18 mouse cellular contexts compared by ENCODE assay signal in genomic region chr9:98864571-98864970, GRCm38 (mm10). TPM values are rescaled to one million over a fixed set of nuclear protein-coding genes. Genes with fewer than 3 reads are reported as not detected.
A peak's percentile ranks its signal among the peaks of the same experiment; 100 is the strongest.
DNase-seq lines count a peak whose midpoint lies in the region; ATAC-seq and TF ChIP-seq lines count a peak whose summit lies in the region.
"Had no signal": no experiment of that assay in that cellular context is flagged by ENCODE, and none has a peak within 500 bp of the region (broad histone marks: within the 10 kb centered on the region; RNA-seq: fewer than 3 reads in every experiment).

Gene Prr23a3, plus strand, starts transcription at chr9:98864767.

- no peak for TF ChIP-seq EP300 in ES-Bruce4 (IDR thresholded peaks at IDR 0.05; ENCODE audit: insufficient read depth, low read depth, low read length)
- TF ChIP-seq EP300 in lung, postnatal 0 days (IDR thresholded peaks at IDR 0.05), result no peak

- H3K27ac ChIP-seq in forebrain, embryonic 10.5 days, result no peak within 1 kb of the TSS
- no peak within 1 kb of the TSS for H3K27ac ChIP-seq in forebrain, embryonic 13.5 days
- H3K27ac ChIP-seq in hindbrain, embryonic 13.5 days, result no peak within 1 kb of the TSS
- H3K27ac ChIP-seq in hindbrain, embryonic 14.5 days, result no peak within 1 kb of the TSS
- no peak within 1 kb of the TSS for H3K27ac ChIP-seq in ES-Bruce4 (ENCODE audit: insufficient read depth, low read length)
- no peak within 1 kb of the TSS for H3K27ac ChIP-seq in limb, embryonic 10.5 days
- no peak within 1 kb of the TSS for H3K27ac ChIP-seq in lung, postnatal 0 days (ENCODE audit: low read length)

- peaks cover 15% of the 10 kb centered on the region; the same call in 1 of the 2 replicates for H3K27me3 ChIP-seq in forebrain, embryonic 10.5 days (ENCODE audit: poor library complexity, severe bottlenecking)
- H3K27me3 ChIP-seq in forebrain, embryonic 13.5 days, result no peaks in the 10 kb centered on the region
- peaks cover 11% of the 10 kb centered on the region; the same call in 1 of the 2 replicates for H3K27me3 ChIP-seq in hindbrain, embryonic 13.5 days
- H3K27me3 ChIP-seq in hindbrain, embryonic 14.5 days (ENCODE audit: control insufficient read depth, insufficient read depth, low read length), result no peaks in the 10 kb centered on the region
- no peaks in the 10 kb centered on the region for H3K27me3 ChIP-seq in ES-Bruce4 (ENCODE audit: control insufficient read depth, insufficient read depth, low read length, poor library complexity, severe bottlenecking)
- peaks cover 14% of the 10 kb centered on the region for H3K27me3 ChIP-seq in limb, embryonic 10.5 days (ENCODE audit: low read depth, poor library complexity, severe bottlenecking)
- H3K27me3 ChIP-seq in lung, postnatal 0 days (replicated peaks; ENCODE audit: insufficient read depth, low read length), result no peaks in the 10 kb centered on the region

- no peak for TF ChIP-seq POLR2A in ES-Bruce4 (IDR thresholded peaks at IDR 0.05; ENCODE audit: insufficient read depth, low read length)

- 52% methylated on average over 22 of the region's 22 CpGs for WGBS in forebrain, embryonic 10.5 days
- WGBS in forebrain, embryonic 13.5 days, result 67% methylated on average over 22 of the region's 22 CpGs
- WGBS in hindbrain, embryonic 13.5 days, result 56% methylated on average over 22 of the region's 22 CpGs
- WGBS in hindbrain, embryonic 14.5 days, result 62% methylated on average over 22 of the region's 22 CpGs
- WGBS in limb, embryonic 10.5 days, result 47% methylated on average over 22 of the region's 22 CpGs
- WGBS in lung, postnatal 0 days, result 53% methylated on average over 22 of the region's 22 CpGs

- peak within 1 kb of the TSS; percentile 20; the same call in 1 of the 2 replicates for H3K4me3 ChIP-seq in forebrain, embryonic 10.5 days
- H3K4me3 ChIP-seq in forebrain, embryonic 13.5 days, result no peak within 1 kb of the TSS
- H3K4me3 ChIP-seq in hindbrain, embryonic 13.5 days, result peak within 1 kb of the TSS; percentile 4; the same call in 1 of the 2 replicates
- H3K4me3 ChIP-seq in hindbrain, embryonic 14.5 days (replicated peaks; ENCODE audit: low read length), result no peak within 1 kb of the TSS
- peak within 1 kb of the TSS; percentile 95 for H3K4me3 ChIP-seq in ES-Bruce4 (ENCODE audit: low read depth, low read length)
- peak within 1 kb of the TSS; percentile 8; the same call in 1 of the 2 replicates for H3K4me3 ChIP-seq in limb, embryonic 10.5 days
- no peak within 1 kb of the TSS for H3K4me3 ChIP-seq in lung, postnatal 0 days (ENCODE audit: low read depth, low read length)

- no peaks in the 10 kb centered on the region for H3K36me3 ChIP-seq in forebrain, embryonic 10.5 days (replicated peaks)
- no peaks in the 10 kb centered on the region for H3K36me3 ChIP-seq in forebrain, embryonic 13.5 days (ENCODE audit: poor library complexity, severe bottlenecking)
- no peaks in the 10 kb centered on the region for H3K36me3 ChIP-seq in hindbrain, embryonic 13.5 days
- no peaks in the 10 kb centered on the region for H3K36me3 ChIP-seq in hindbrain, embryonic 14.5 days (replicated peaks; ENCODE audit: control insufficient read depth, insufficient read depth)
- peaks cover 2% of the 10 kb centered on the region; the same call in 1 of the 2 replicates for H3K36me3 ChIP-seq in ES-Bruce4 (ENCODE audit: control insufficient read depth, insufficient read depth, low read length, poor library complexity, severe bottlenecking)
- no peaks in the 10 kb centered on the region for H3K36me3 ChIP-seq in limb, embryonic 10.5 days
- no peaks in the 10 kb centered on the region for H3K36me3 ChIP-seq in lung, postnatal 0 days (ENCODE audit: insufficient read depth, low read length)

- H3K4me2 ChIP-seq in forebrain, embryonic 13.5 days, result no peak within 1 kb of the TSS
- no peak within 1 kb of the TSS; the same call in 1 of the 2 replicates for H3K4me2 ChIP-seq in hindbrain, embryonic 13.5 days
- H3K4me2 ChIP-seq in hindbrain, embryonic 14.5 days (replicated peaks), result no peak within 1 kb of the TSS
- H3K4me2 ChIP-seq in lung, postnatal 0 days (replicated peaks; ENCODE audit: low read depth, low read length), result no peak within 1 kb of the TSS

- DNase-seq in forebrain, embryonic 10.5 days (ENCODE audit: extremely low spot score, low spot score), result no peak
- DNase-seq in hindbrain, embryonic 14.5 days (ENCODE audit: low spot score), result no peak
- no peak for DNase-seq in limb, embryonic 10.5 days (ENCODE audit: low spot score)
- no peak for DNase-seq in left cerebral cortex, adult 9 months (ENCODE audit: low spot score in 2 of 2)
- no peak for DNase-seq in lung, postnatal 0 days (ENCODE audit: low spot score)
- DNase-seq: cerebellum, adult 11-12 months; layer of hippocampus, adult 9-11 months; left cerebral cortex, postnatal 4 days; lung, adult 18-20 months; right cerebral cortex, adult 18-20 months; thymus, adult 18-20 months had no signal

- no peak for ATAC-seq in forebrain, embryonic 13.5 days
- no peak for ATAC-seq in hindbrain, embryonic 13.5 days (ENCODE audit: low FRiP score)
- ATAC-seq in hindbrain, embryonic 14.5 days (ENCODE audit: low FRiP score), result no peak
- ATAC-seq in lung, postnatal 0 days, result no peak

- peaks cover 13% of the 10 kb centered on the region for H3K9me3 ChIP-seq in forebrain, embryonic 10.5 days
- 0 out of 2 replicates have a peak, but pooled peaks cover 2% of the 10 kb centered on the region for H3K9me3 ChIP-seq in forebrain, embryonic 13.5 days (replicated peaks)
- no peaks in the 10 kb centered on the region for H3K9me3 ChIP-seq in hindbrain, embryonic 13.5 days
- H3K9me3 ChIP-seq in hindbrain, embryonic 14.5 days (ENCODE audit: control insufficient read depth, low read length), result no peaks in the 10 kb centered on the region
- no peaks in the 10 kb centered on the region for H3K9me3 ChIP-seq in ES-Bruce4 (replicated peaks; ENCODE audit: control insufficient read depth, insufficient read depth, low read length, poor library complexity, severe bottlenecking)
- no peaks in the 10 kb centered on the region for H3K9me3 ChIP-seq in limb, embryonic 10.5 days (replicated peaks)
- no peaks in the 10 kb centered on the region for H3K9me3 ChIP-seq in lung, postnatal 0 days (ENCODE audit: low read length)

- TF ChIP-seq CTCF in ES-Bruce4 (IDR thresholded peaks at IDR 0.05; ENCODE audit: low read depth, low read length), result no peak
- TF ChIP-seq CTCF in lung, postnatal 0 days (IDR thresholded peaks at IDR 0.05), result no peak

- no peaks in the 10 kb centered on the region for H3K4me1 ChIP-seq in forebrain, embryonic 10.5 days
- H3K4me1 ChIP-seq in forebrain, embryonic 13.5 days, result no peaks in the 10 kb centered on the region
- H3K4me1 ChIP-seq in hindbrain, embryonic 13.5 days (replicated peaks), result no peaks in the 10 kb centered on the region
- H3K4me1 ChIP-seq in hindbrain, embryonic 14.5 days (replicated peaks; ENCODE audit: control insufficient read depth, insufficient read depth, low read length), result no peaks in the 10 kb centered on the region
- no peaks in the 10 kb centered on the region for H3K4me1 ChIP-seq in ES-Bruce4 (ENCODE audit: control insufficient read depth, insufficient read depth, low read length)
- no peaks in the 10 kb centered on the region for H3K4me1 ChIP-seq in limb, embryonic 10.5 days
- H3K4me1 ChIP-seq in lung, postnatal 0 days (ENCODE audit: insufficient read depth, low read depth, low read length), result no peaks in the 10 kb centered on the region

- no peak within 1 kb of the TSS for H3K9ac ChIP-seq in forebrain, embryonic 13.5 days
- H3K9ac ChIP-seq in hindbrain, embryonic 13.5 days, result no peak within 1 kb of the TSS
- no peak within 1 kb of the TSS for H3K9ac ChIP-seq in hindbrain, embryonic 14.5 days
- peak within 1 kb of the TSS; percentile 43 for H3K9ac ChIP-seq in ES-Bruce4 (ENCODE audit: low read depth, poor library complexity, severe bottlenecking)
- H3K9ac ChIP-seq in lung, postnatal 0 days (replicated peaks; ENCODE audit: low read depth), result no peak within 1 kb of the TSS

RNA-seq across cellular contexts. Expression of gene Prr23a3, which starts in this region (rescaled TPM):
- 0.09 and 0.10 TPM in 2 replicates for polyA plus RNA-seq in forebrain, embryonic 10.5 days (2016; fragmentation: Nextera tagmentation; extraction: Ambion mirVana)
- not detected in 2 replicates for polyA plus RNA-seq in forebrain, embryonic 13.5 days (2015; fragmentation: Nextera tagmentation; extraction: Ambion mirVana)
- polyA plus RNA-seq in hindbrain, embryonic 13.5 days (2015; fragmentation: Nextera tagmentation; extraction: Ambion mirVana), result 0.14 TPM in 1 of 2 replicates, not detected in the other
- polyA plus RNA-seq in hindbrain, embryonic 14.5 days (2014; fragmentation: Nextera tagmentation; extraction: Ambion mirVana), result 0.10 TPM in 1 of 2 replicates, not detected in the other
- polyA plus RNA-seq in ES-Bruce4 (2011; ENCODE audit: insufficient read depth, insufficient read length, low read depth, missing spikeins), result 5.4 TPM in 2 replicates
- 0.10 and 0.31 TPM in 2 replicates for polyA plus RNA-seq in limb, embryonic 10.5 days (2016; fragmentation: Nextera tagmentation; extraction: Ambion mirVana)
- not detected in 2 replicates for polyA plus RNA-seq in lung, postnatal 0 days (2015; fragmentation: Nextera tagmentation; extraction: Ambion mirVana)
- polyA plus RNA-seq: cortical plate, adult 2 months; heart, postnatal 0 days; kidney, embryonic 14.5 days; spleen, adult 2 months had no signal

Comparison
In these comparisons a context has a peak if more than half of its experiments do, and no peak if none do; other contexts are left out.
1. H3K4me3 ChIP-seq: peak in forebrain, embryonic 10.5 days (single experiment), hindbrain, embryonic 13.5 days (single experiment), ES-Bruce4 (single experiment) and limb, embryonic 10.5 days (single experiment); none in forebrain, embryonic 13.5 days (single experiment), hindbrain, embryonic 14.5 days (single experiment) and lung, postnatal 0 days (single experiment).